Mouse (Mus musculus) stomach, embryonic 16.5 days (tissue): ENCODE data around the gene 2410015M20Rik. TPM values are rescaled to one million over a fixed set of nuclear protein-coding genes. Genes with fewer than 3 reads are reported as not detected.

ENCODE experiments used
- ATAC-seq: fragments of 200-750 bp; cut with Nextera tagmentation; 2 replicates; pipeline ENCODE4 v1.8.0; 2017; ENCODE audit warnings: moderate number of reproducible peaks, moderate TSS enrichment; ENCODE audit not compliant: insufficient read depth, low FRiP score
- H3K27ac ChIP-seq: fragments of 300-500 bp; sonication (generic); 2 replicates; pipeline ENCODE4 v1.5.1; 2014; ENCODE audit warnings: low read length
- H3K27me3 ChIP-seq: fragments of 300-500 bp; sonication (generic); 2 replicates; pipeline ENCODE4 v1.6.1; 2014; ENCODE audit warnings: low read length, control low read depth, mixed read lengths; ENCODE audit not compliant: control insufficient read depth, insufficient read depth
- H3K36me3 ChIP-seq: fragments of 300-500 bp; sonication (generic); 2 replicates; pipeline ENCODE4 v1.6.1; 2014; ENCODE audit warnings: low read length; ENCODE audit not compliant: control insufficient read depth, insufficient read depth
- H3K4me1 ChIP-seq: fragments of 300-500 bp; sonication (generic); 2 replicates; pipeline ENCODE4 v1.6.1; 2014; ENCODE audit warnings: low read length, control low read depth, mixed read lengths; ENCODE audit not compliant: control insufficient read depth, insufficient read depth
- H3K4me2 ChIP-seq: fragments of 300-500 bp; sonication (generic); 2 replicates; pipeline ENCODE4 v1.6.1; 2014; ENCODE audit warnings: low read depth, low read length, mixed read lengths
- H3K4me3 ChIP-seq: fragments of 300-500 bp; sonication (generic); replicated peaks from 2 replicates; pipeline ENCODE4 v1.5.1; 2014; ENCODE audit warnings: mild to moderate bottlenecking, low read length
- H3K9ac ChIP-seq: fragments of 300-500 bp; sonication (generic); 2 replicates; pipeline ENCODE4 v1.6.1; 2014; ENCODE audit warnings: low read length
- H3K9me3 ChIP-seq: fragments of 300-500 bp; sonication (generic); replicated peaks from 2 replicates; pipeline ENCODE4 v1.6.1; 2016; ENCODE audit warnings: low read length, control low read depth; ENCODE audit not compliant: control insufficient read depth
- WGBS: fragments of 180-500 bp; shearing (Covaris S2); extraction: QIAGEN DNeasy Blood & Tissue Kit; methylation state at CpG from one replicate; pipeline ENCODE4 v1.1.7; 2014; 5-methylcytosine and 5-hydroxymethylcytosine counted together
- polyA plus RNA-seq: library from polyadenylated mRNA; unstranded; fragments of >200 nt; fragmentation: Nextera tagmentation; extraction: Ambion mirVana; gene quantifications from 2 replicates; pipeline ENCODE4 v1.2.1, GENCODE M21; 2015

2410015M20Rik gene
- polyA plus RNA-seq, 1 experiment from 2014 or later = 266 TPM

GRCm38 (mm10) chr17:56566918-56567317 lies 42.7 kb downstream of the 2410015M20Rik start:
- Histone ChIP-seq H3K36me3 (peaks cover 57% of the 10 kb centered on the region), H3K4me3 (no peak overlapping the region), H3K4me2 (no peak overlapping the region), H3K4me1 (no peaks in the 10 kb centered on the region), H3K9ac (no peak overlapping the region), H3K9me3 (no peaks in the 10 kb centered on the region), H3K27me3 (no peaks in the 10 kb centered on the region), H3K27ac (no peak overlapping the region)
- WGBS = 90% methylated on average over 5 of the region's 5 CpGs
- no peak for ATAC-seq

GRCm38 (mm10) chr17:56566293-56566692 lies 43.3 kb downstream of the 2410015M20Rik start:
- Histone ChIP-seq H3K4me2 (no peak overlapping the region), H3K27ac (no peak overlapping the region), H3K9me3 (no peaks in the 10 kb centered on the region), H3K4me1 (no peaks in the 10 kb centered on the region), H3K27me3 (no peaks in the 10 kb centered on the region), H3K9ac (no peak overlapping the region), H3K36me3 (peaks cover 60% of the 10 kb centered on the region), H3K4me3 (no peak overlapping the region)
- no peak for ATAC-seq
- WGBS = 90% methylated on average over 29 of the region's 29 CpGs

GRCm38 (mm10) chr17:56561866-56562265 lies 47.7 kb downstream of the 2410015M20Rik start:
- 93% methylated on average over 2 of the region's 2 CpGs for WGBS
- no peak for ATAC-seq
- Histone ChIP-seq H3K27ac (no peak overlapping the region), H3K9ac (no peak overlapping the region), H3K4me2 (no peak overlapping the region), H3K4me3 (no peak overlapping the region), H3K4me1 (no peaks in the 10 kb centered on the region), H3K9me3 (no peaks in the 10 kb centered on the region), H3K36me3 (peaks cover 40% of the 10 kb centered on the region), H3K27me3 (no peaks in the 10 kb centered on the region)

GRCm38 (mm10) chr17:56560131-56560530 lies 49.4 kb downstream of the 2410015M20Rik start:
- Histone ChIP-seq H3K4me2 (no peak overlapping the region), H3K4me3 (no peak overlapping the region), H3K27me3 (no peaks in the 10 kb centered on the region), H3K9ac (no peak overlapping the region), H3K9me3 (no peaks in the 10 kb centered on the region), H3K4me1 (no peaks in the 10 kb centered on the region), H3K27ac (no peak overlapping the region), H3K36me3 (peaks cover 33% of the 10 kb centered on the region)
- WGBS = 58% methylated on average over 1 of the region's 1 CpGs
- no peak for ATAC-seq

- no peak overlapping the region for H3K9ac ChIP-seq
- peaks cover 28% of the 10 kb centered on the region for H3K36me3 ChIP-seq
- no peaks in the 10 kb centered on the region for H3K4me1 ChIP-seq
- no peak overlapping the region for H3K4me2 ChIP-seq
- no peak overlapping the region for H3K4me3 ChIP-seq
- WGBS = 76% methylated on average over 3 of the region's 3 CpGs
- H3K27me3 ChIP-seq = no peaks in the 10 kb centered on the region
- ATAC-seq = no peak
- H3K9me3 ChIP-seq = no peaks in the 10 kb centered on the region
- no peak overlapping the region for H3K27ac ChIP-seq
Measured at GRCm38 (mm10) chr17:56559386-56559785, 50.2 kb downstream of the 2410015M20Rik start.

GRCm38 (mm10) chr17:56558448-56558847 lies 51.1 kb downstream of the 2410015M20Rik start:
- H3K27ac ChIP-seq = no peak overlapping the region
- WGBS = 18% methylated on average over 3 of the region's 3 CpGs

More at GRCm38 (mm10) chr17:56558448-56558847, 51.1 kb downstream of the 2410015M20Rik start:
- no peaks in the 10 kb centered on the region for H3K27me3 ChIP-seq
- H3K4me1 ChIP-seq = no peaks in the 10 kb centered on the region
- peaks cover 22% of the 10 kb centered on the region for H3K36me3 ChIP-seq
- no peak overlapping the region for H3K4me2 ChIP-seq
- peak; percentile 6; the same call in 1 of the 2 replicates for ATAC-seq
- no peaks in the 10 kb centered on the region for H3K9me3 ChIP-seq
- H3K4me3 ChIP-seq = no peak overlapping the region
- H3K9ac ChIP-seq = no peak overlapping the region

Other genes starting within 250 kb of the 2410015M20Rik start
- 58.5 and 61.9 TPM in 2 replicates for gene Ptprs, start 133.3 kb downstream of the 2410015M20Rik start, polyA plus RNA-seq
- gene Znrf4, start 97.3 kb downstream of the 2410015M20Rik start, polyA plus RNA-seq = not detected in 2 replicates
- gene Gm20219, start 55.4 kb downstream of the 2410015M20Rik start, polyA plus RNA-seq = 17.5 and 21.3 TPM in 2 replicates
- 55.0 and 59.9 TPM in 2 replicates for gene Safb2, start 25.2 kb downstream of the 2410015M20Rik start, polyA plus RNA-seq
- gene Safb, start 24.9 kb downstream of the 2410015M20Rik start, polyA plus RNA-seq = 78.9 and 88.5 TPM in 2 replicates
- gene Rpl36, start 3.6 kb upstream of the 2410015M20Rik start, polyA plus RNA-seq = 1,502 and 1,716 TPM in 2 replicates
- 40.7 and 42.9 TPM in 2 replicates for gene Lonp1, start 17.1 kb upstream of the 2410015M20Rik start, polyA plus RNA-seq
- 0.17 and 0.65 TPM in 2 replicates for gene Catsperd, start 18.4 kb upstream of the 2410015M20Rik start, polyA plus RNA-seq
- 75.6 and 79.7 TPM in 2 replicates for gene Ranbp3, start 63.5 kb upstream of the 2410015M20Rik start, polyA plus RNA-seq
- 426 and 434 TPM in 2 replicates for gene Ndufa11, start 108.0 kb upstream of the 2410015M20Rik start, polyA plus RNA-seq
- gene Vmac, start 108.3 kb upstream of the 2410015M20Rik start, polyA plus RNA-seq = 19.6 and 20.2 TPM in 2 replicates
- 4.5 and 6.2 TPM in 2 replicates for gene Nrtn, start 147.8 kb upstream of the 2410015M20Rik start, polyA plus RNA-seq
- 40.5 and 41.9 TPM in 2 replicates for gene Dus3l, start 155.0 kb upstream of the 2410015M20Rik start, polyA plus RNA-seq
- 1.0 and 1.1 TPM in 2 replicates for gene Prr22, start 160.5 kb upstream of the 2410015M20Rik start, polyA plus RNA-seq
- gene Rfx2, start 221.2 kb upstream of the 2410015M20Rik start, polyA plus RNA-seq = 5.5 and 6.5 TPM in 2 replicates